Mouse (Mus musculus): ENCODE measurements around the gene Samd9l.
A peak's percentile ranks its signal among the peaks of the same experiment; 100 is the strongest.
"Not testable (repeated sequence)": the region's sequence is repeated elsewhere in the genome, so short reads cannot be mapped to it uniquely, and the experiment has no call there.

Samd9l gene

GRCm38 (mm10) chr6:3399340-3400068, at the start of gene Samd9l:
Samd9l (minus strand) TSS chr6:3399572.
- peak; percentile 89 for DNase-seq

- peak; percentile 80 for DNase-seq
Measured at GRCm38 (mm10) chr6:3447404-3447803, 48.0 kb upstream of the Samd9l start.

- no peak for DNase-seq
Measured at GRCm38 (mm10) chr6:3443905-3444304, 44.5 kb upstream of the Samd9l start.

GRCm38 (mm10) chr6:3436087-3436486, 36.7 kb upstream of the Samd9l start:
- DNase-seq = no peak

- DNase-seq = not testable (repeated sequence)
Measured at GRCm38 (mm10) chr6:3430976-3431375, 31.6 kb upstream of the Samd9l start.

- DNase-seq = no peak
Measured at GRCm38 (mm10) chr6:3427047-3427446, 27.7 kb upstream of the Samd9l start.

- DNase-seq = peak; percentile 77
Measured at GRCm38 (mm10) chr6:3425333-3425732, 26.0 kb upstream of the Samd9l start.

- peak; percentile 82 for DNase-seq
Measured at GRCm38 (mm10) chr6:3424613-3425277, 25.4 kb upstream of the Samd9l start.

- peak; percentile 15 for DNase-seq
Measured at GRCm38 (mm10) chr6:3397182-3397906, 2.0 kb downstream of the Samd9l start.

- DNase-seq = peak; percentile 40
Measured at GRCm38 (mm10) chr6:3395921-3396611, 3.3 kb downstream of the Samd9l start.

GRCm38 (mm10) chr6:3389995-3390394, 9.4 kb downstream of the Samd9l start:
- DNase-seq = peak; percentile 74

- DNase-seq = no peak
Measured at GRCm38 (mm10) chr6:3386565-3386964, 12.8 kb downstream of the Samd9l start.

GRCm38 (mm10) chr6:3384816-3385215, 14.6 kb downstream of the Samd9l start:
- DNase-seq = peak; percentile 21

- peak; percentile 51 for DNase-seq
Measured at GRCm38 (mm10) chr6:3384115-3384791, 15.1 kb downstream of the Samd9l start.

- DNase-seq = no peak
Measured at GRCm38 (mm10) chr6:3379146-3379545, 20.2 kb downstream of the Samd9l start.

- DNase-seq = no peak
Measured at GRCm38 (mm10) chr6:3376687-3377086, 22.7 kb downstream of the Samd9l start.

- DNase-seq = no peak
Measured at GRCm38 (mm10) chr6:3369527-3369926, 29.8 kb downstream of the Samd9l start.

- DNase-seq = not testable (repeated sequence)
Measured at GRCm38 (mm10) chr6:3365609-3366008, 33.8 kb downstream of the Samd9l start.

GRCm38 (mm10) chr6:3345924-3346597, 53.3 kb downstream of the Samd9l start:
- DNase-seq = peak; percentile 63

- not testable (repeated sequence) for DNase-seq
Measured at GRCm38 (mm10) chr6:3345043-3345639, 54.2 kb downstream of the Samd9l start.

- not testable (repeated sequence) for DNase-seq
Measured at GRCm38 (mm10) chr6:3343603-3344247, 55.6 kb downstream of the Samd9l start.

Measured in kidney, postnatal 14 days (tissue).